Mouse (Mus musculus): ENCODE measurements at regions not wholly inside any gene's neighbourhood (a gene's known extent, or its start where the extent isn't known, plus 50 kb on each side); places are given as distances from the start of the nearest gene placed in this dataset.

GRCm38 (mm10) chr17:47225306-47226269, 143.1 kb upstream of the Mrps10 start:
- no peak for DNase-seq (ENCODE audit: low spot score)

GRCm38 (mm10) chr17:47221068-47221796, 147.5 kb upstream of the Mrps10 start:
- no peak for DNase-seq (ENCODE audit: low spot score)

- no peak for DNase-seq (ENCODE audit: low spot score)
These were observed 148.8 kb upstream of the Mrps10 start for GRCm38 (mm10) chr17:47219846-47220245.

- DNase-seq (ENCODE audit: low spot score), result no peak
These were observed 152.2 kb upstream of the Mrps10 start for GRCm38 (mm10) chr17:47216490-47216889.

GRCm38 (mm10) chr17:47215841-47216240, 152.8 kb upstream of the Mrps10 start:
- no peak for DNase-seq (ENCODE audit: low spot score)

- DNase-seq (ENCODE audit: low spot score), result no peak
These were observed 154.6 kb upstream of the Mrps10 start for GRCm38 (mm10) chr17:47214111-47214510.

- DNase-seq (ENCODE audit: low spot score), result no peak
These were observed 158.1 kb upstream of the Mrps10 start for GRCm38 (mm10) chr17:47210441-47211196.

GRCm38 (mm10) chr17:47208886-47209585, 159.7 kb upstream of the Mrps10 start:
- DNase-seq (ENCODE audit: low spot score), result no peak

- DNase-seq (ENCODE audit: low spot score), result no peak
These were observed 161.2 kb upstream of the Mrps10 start for GRCm38 (mm10) chr17:47207471-47207870.

- DNase-seq (ENCODE audit: low spot score), result no peak
These were observed 164.1 kb upstream of the Mrps10 start for GRCm38 (mm10) chr17:47204470-47205162.

GRCm38 (mm10) chr17:47199206-47199605, 169.5 kb upstream of the Mrps10 start:
- peak; percentile 50 for DNase-seq (ENCODE audit: low spot score)

GRCm38 (mm10) chr17:47197957-47198356, 170.7 kb upstream of the Mrps10 start:
- no peak for DNase-seq (ENCODE audit: low spot score)

GRCm38 (mm10) chr17:47196992-47197391, 171.7 kb upstream of the Mrps10 start:
- no peak for DNase-seq (ENCODE audit: low spot score)

- no peak for DNase-seq (ENCODE audit: low spot score)
These were observed 172.7 kb upstream of the Mrps10 start for GRCm38 (mm10) chr17:47195981-47196380.

- DNase-seq (ENCODE audit: low spot score), result no peak
These were observed 174.1 kb upstream of the Mrps10 start for GRCm38 (mm10) chr17:47194463-47195012.

- DNase-seq (ENCODE audit: low spot score), result no peak
These were observed 177.3 kb upstream of the Mrps10 start for GRCm38 (mm10) chr17:47191416-47191815.

- no peak for DNase-seq (ENCODE audit: low spot score)
These were observed 178.9 kb upstream of the Mrps10 start for GRCm38 (mm10) chr17:47189770-47190169.

- no peak for DNase-seq (ENCODE audit: low spot score)
These were observed 173.8 kb upstream of the Ubr2 start for GRCm38 (mm10) chr17:47184148-47184547.

GRCm38 (mm10) chr17:47182118-47182517, 171.8 kb upstream of the Ubr2 start:
- no peak for DNase-seq (ENCODE audit: low spot score)

- DNase-seq (ENCODE audit: low spot score), result no peak
These were observed 169.1 kb upstream of the Ubr2 start for GRCm38 (mm10) chr17:47179410-47179809.

- DNase-seq (ENCODE audit: low spot score), result no peak
These were observed 168.3 kb upstream of the Ubr2 start for GRCm38 (mm10) chr17:47178705-47179104.

All from left cerebral cortex, adult 11 months (tissue).